Mouse (Mus musculus) forelimb bud, embryonic 11.5 days (tissue): ENCODE results near the gene Aasdhppt.

Source experiments
- DNase-seq: peaks from one replicate; pipeline ENCODE4 v3.0.0-alpha.2; 2012; ENCODE audit warnings: low read depth, low spot score

Aasdhppt gene

GRCm38 (mm10) chr9:4309351-4310085 is at the start of gene Aasdhppt, which contains the start of gene Kbtbd3:
TSS of gene Aasdhppt (minus strand) at chr9:4309471.
TSS of gene Kbtbd3 (plus strand) at chr9:4309833.
- DNase-seq, result peak; percentile 100

GRCm38 (mm10) chr9:4353163-4353562 is 43.9 kb upstream of the Aasdhppt start:
- DNase-seq, result no peak

- no peak for DNase-seq
Observed at GRCm38 (mm10) chr9:4318939-4319721, 9.9 kb upstream of the Aasdhppt start.

DNA sequence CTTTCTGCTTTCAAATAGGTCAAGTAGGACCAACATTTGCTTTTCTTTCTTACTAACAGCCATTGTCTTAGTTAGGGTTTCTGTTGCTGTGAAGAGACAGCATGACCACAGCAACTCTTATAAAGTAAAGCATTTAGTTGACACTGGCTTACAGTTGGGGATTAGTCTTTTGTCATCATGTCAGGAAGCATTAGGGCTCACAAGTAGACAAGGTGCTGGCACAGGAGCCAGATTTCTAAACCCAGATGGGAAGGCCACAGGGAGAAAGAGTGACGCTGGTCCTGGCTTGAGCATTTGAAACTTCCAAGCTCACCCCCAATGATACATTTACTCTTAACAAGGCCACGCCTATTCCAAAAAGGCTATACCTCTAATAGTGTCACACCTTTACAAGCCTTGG is 6.5 kb upstream of the Aasdhppt start:
- DNase-seq, result no peak

DNA sequence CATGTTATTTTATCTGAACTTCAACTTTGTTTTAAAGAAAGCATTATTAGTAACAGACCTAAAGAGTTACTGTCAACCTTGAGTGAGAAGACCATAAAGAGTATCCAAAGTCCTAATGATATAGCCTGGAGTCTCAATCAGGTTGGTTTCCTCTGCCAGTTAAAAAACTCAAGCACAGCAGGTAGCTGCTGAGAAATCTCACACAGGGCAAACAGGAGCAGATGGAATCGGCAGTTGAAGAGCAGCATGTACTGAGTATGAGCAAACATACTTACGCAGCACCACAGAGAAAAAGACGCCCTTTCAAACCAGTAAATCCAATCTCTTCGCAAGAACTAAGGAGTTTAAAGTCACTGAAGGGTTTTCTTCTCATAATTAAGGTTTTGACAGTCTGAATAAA is 4.7 kb upstream of the Aasdhppt start:
- no peak for DNase-seq

GRCm38 (mm10) chr9:4311162-4311561 is 1.9 kb upstream of the Aasdhppt start:
- DNase-seq, result no peak

DNA sequence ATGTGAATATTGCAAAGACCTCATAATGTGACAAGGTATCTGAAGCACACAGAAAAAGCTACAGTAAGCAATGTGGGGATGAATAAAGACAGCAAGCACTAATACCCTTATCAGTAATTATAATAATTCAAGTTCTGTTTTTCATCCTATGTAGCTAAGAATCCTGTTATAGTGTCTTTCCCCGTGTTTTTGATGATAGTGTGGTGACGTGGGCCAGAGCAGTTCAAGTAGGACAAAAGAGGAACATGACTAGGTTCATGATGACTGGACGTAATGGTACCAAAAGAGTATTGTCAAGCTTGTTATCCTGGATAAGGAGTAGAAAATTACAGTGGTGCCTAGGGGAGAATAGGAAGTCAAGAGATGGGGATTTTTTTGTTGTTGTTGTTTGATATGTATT is 1.4 kb upstream of the Aasdhppt start:
- no peak for DNase-seq

GRCm38 (mm10) chr9:4308628-4309350 is 482 bp downstream of the Aasdhppt start:
- DNase-seq, result peak; percentile 10

DNA sequence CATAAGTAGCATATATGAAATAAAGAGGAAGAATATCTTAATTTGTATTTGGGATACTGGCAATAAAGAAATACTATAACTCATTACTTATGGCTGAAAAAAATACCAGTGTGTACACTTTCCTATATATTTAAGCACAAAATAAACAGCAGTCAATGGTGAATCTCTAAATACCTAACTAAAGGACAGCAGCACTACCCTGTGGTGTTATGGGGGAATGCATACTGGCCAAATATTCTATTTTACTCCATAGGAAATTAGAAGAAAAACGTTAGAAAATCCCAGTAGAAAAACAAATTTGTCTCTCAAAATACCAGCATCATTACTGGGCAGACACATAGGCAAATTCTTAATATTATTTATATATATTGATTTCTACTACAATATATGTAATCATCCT is 4.4 kb downstream of the Aasdhppt start:
- DNase-seq, result no peak

DNA sequence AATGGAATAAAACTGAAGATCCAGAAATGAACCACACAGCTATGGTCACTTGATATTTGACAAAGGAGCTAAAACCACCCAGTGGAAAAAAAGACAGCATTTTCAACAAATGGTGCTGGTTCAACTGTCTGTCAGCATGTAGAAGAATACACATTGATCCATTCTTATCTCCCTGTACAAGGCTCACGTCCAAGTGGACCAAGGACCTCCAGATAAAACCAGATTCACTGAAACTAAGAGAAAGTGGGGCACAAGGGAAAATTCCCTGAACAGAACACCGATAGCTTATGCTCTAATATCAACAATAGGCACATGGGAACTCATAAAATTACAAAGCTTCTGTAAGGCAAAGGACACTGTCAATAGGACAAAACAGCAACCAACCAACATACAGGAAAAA is 8.8 kb downstream of the Aasdhppt start:
- no peak for DNase-seq

DNA sequence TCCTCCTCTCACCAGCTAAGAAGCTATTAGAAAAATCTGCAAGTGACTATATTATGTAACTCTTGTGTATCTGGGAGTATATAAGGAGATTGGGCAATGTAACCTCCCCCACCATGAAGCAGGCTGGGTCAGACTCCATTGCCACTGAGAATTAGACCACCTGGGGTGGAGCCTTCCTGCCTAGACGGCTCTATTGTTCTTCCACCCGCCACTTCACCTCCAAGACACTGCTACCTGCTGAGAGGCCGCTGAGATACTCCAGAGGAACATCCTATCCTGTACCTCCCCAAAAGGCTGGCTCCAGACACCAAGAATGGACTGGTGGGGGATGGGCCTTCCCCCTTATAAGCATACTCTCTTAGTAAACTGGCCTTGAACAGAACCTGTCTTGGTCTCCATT is 25.4 kb downstream of the Aasdhppt start:
- no peak for DNase-seq

- no peak for DNase-seq
Observed at GRCm38 (mm10) chr9:4266881-4267280, 42.4 kb downstream of the Aasdhppt start.

- DNase-seq, result no peak
Observed at GRCm38 (mm10) chr9:4260746-4261090, 48.6 kb downstream of the Aasdhppt start.

DNA sequence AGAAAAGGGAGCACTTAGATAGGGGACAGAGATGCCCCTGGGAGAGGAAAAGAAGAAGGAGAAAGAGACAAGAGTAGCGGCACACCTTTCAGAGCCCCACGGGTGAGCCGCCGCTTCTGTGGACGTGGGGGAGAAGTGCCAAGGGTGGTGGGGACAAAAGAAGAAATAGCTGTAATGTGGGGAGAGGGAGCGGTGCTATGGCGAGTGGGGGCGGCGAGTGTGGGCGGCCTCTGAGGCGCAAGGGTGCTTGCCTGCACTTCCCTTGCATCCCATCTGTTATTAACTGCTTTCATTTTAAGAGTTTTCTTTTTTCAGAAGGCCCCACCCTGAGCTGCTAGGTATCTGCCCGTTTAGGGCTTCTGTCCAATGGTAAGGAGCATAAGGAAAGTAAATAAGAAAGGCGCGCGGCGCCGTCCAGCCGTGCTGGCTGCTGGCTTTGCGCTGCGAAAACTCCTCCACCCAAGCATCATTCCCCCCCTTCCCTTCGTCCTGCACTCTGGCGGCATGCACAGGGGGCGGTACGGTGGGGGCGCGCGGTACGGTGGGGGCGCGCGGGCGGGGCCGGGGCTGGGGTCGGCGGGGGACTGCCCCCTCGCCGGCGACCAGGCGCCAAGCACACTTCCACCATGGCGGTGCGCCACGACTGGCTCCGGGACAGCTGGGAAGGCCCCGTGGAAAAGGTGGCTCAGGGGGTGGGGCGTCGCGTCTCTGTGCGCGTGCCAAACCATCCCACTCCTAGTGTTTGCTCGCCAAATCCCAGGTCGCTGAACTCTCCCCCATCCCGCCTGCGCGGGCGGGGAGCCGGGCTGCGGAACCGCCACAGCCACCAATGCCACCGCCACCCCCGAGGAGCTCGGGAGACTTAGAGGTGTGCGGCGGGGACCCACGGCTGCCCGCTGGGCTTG is 49.2 kb downstream of the Aasdhppt start:
- peak; percentile 48 for DNase-seq

DNA sequence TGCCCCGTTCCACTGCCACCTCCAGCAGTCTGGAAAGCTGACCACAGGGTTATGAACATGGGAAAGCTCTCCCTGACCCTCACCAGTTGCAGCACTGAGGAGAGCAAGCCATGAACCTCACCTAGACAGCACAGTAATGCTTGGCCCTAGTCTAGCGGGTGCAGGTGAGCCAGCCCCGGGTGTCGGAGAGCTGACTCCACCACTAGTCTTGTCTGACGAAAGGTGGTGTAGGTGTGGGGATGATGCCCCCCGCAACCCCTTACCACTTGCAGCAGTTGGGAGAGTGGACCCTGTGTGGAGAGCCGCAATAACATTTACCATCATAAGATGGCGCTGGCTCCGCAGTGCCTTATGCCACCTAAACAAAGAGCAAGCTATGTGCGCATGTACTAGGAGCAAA is 50.2 kb downstream of the Aasdhppt start:
- DNase-seq, result no peak
